Mouse (Mus musculus) mesoderm, embryonic 11.5 days (tissue): ENCODE measurements around the gene Zfp444.
A peak's percentile ranks its signal among the peaks of the same experiment; 100 is the strongest.

ENCODE experiments used
- DNase-seq: peaks from one replicate; pipeline ENCODE4 v3.0.0-alpha.2; 2012; ENCODE audit warnings: low read depth, low spot score

Gene Zfp444

DNA sequence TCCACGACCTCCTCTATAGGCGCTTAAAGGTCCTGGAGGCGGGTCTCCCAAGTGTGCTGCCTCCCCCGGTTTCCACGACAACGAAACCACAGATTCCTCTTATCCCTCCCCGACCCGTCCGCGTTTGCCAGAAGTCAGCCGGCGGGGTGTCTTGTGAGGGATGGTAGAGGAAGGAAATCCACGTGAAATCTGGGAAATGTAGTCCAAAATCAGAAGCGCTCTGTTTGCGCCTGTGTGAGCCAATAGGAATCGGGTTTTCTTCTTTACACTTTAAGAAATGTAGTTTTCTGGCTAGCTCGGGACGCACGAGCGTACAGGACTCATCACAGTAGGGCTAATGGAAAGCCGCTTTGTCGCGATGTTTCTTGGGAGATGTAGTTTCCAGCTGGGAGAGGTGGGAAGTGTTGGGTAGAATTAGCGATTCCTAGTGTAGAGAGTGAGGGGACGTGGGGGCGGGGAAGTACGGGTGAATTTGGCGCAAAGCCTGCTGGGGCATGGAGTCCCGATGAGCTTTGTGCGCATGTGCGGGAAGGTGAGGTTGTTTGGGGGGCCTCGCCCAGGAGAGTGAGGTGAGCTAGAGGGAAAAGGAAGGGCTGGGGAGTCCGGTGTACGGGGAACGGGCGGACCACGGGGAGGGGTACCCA is at the start of gene Zfp444:
TSS of gene Zfp444 (plus strand) at position 221 of the 644 bp plus-strand sequence.
- peak; percentile 98 for DNase-seq

DNA sequence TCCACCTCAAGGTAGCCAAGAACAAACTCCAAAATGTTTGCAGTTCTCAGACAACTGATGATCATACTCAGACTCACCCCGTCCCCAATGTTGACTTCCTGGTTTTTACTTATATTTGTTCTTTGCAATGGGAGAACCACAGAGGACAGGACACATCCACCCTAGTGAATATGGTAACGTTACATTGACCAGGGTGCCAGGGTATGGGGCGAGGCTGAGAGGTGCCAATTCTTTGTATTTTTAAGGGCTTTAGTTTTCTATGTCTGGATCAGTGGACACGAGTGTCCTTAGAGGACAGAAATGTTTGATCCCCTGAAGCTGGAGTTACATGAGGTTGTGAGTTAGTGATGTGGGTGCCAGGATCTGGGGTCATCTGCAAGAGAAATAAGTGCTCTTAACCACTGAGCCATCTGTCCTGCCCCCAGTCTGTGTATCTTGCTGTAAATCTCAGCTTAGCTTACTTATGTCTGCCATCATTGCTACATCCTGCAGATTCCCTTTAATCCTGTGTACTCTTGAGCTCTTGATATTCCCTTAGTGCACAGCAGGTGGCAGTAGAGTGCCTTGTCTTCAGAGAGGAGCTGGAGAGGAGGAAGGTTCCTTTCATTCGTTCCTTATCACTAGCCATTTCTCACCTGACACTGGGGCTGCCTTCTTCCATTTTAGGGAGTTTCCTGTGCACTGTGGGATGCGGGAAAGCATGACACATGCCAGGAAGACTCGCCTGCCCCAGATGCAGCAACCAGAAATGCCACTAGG is 45.2 kb upstream of the Zfp444 start:
- peak; percentile 90 for DNase-seq

DNA sequence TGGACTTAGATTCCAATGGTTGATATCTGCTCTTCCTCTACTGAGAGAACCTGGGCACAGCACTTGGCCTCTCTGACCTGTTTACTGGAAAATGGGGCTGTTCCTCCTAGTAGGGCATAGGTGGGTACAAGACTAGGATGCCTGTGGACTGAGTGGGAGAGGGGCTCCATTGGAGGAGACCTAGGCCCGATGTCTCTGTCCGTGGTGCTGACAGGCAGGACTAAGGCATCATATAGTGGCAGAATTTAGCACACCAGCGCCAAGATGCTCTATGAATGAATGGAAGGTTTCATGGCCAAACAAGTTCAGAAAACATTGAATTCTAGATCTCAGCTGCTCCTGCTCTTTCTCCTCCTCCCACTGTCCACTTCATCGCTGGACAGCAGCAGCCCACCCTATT is 41.7 kb upstream of the Zfp444 start:
- peak; percentile 22 for DNase-seq

- no peak for DNase-seq
These were observed 39.4 kb upstream of the Zfp444 start for GRCm38 (mm10) chr7:6132646-6133045.

DNA sequence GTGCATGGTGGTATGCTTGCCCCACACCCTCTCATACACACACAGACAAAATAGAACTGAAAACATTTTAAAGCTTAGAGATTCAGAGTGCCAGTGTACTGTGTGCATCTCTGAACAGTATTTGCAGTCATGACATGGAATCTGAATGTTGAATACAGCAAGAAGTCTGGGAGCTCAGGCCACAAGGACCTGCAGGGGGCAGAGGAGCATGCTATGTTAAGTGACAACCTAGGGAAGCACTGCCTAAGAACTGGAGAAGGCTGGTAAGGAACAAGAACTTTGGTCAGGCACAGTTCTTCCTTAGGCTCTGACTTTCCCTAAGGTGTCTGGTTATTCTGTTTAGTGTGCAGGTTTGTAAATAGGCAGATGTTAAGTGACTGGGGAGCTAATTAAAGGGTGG is 35.5 kb upstream of the Zfp444 start:
- DNase-seq, result no peak

DNA sequence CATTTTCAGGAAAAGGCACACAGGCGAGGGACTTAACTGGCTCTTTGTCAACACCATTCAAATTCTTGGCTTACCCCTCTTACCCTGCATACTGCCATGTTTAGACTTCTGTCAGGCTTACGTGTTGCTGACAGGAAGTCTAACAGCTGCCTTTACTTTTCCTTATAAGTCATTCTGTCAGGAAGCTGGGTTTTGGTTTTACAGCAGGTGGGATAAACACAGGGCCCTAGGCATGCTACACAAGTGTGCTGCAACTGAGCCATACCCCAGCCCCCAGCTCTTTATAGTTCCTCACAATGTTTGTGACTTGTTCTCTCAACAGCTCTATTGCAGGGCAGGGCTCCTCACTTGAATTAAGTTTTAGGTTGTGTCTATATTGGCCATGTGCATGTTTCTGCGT is 32.7 kb upstream of the Zfp444 start:
- DNase-seq, result no peak

DNA sequence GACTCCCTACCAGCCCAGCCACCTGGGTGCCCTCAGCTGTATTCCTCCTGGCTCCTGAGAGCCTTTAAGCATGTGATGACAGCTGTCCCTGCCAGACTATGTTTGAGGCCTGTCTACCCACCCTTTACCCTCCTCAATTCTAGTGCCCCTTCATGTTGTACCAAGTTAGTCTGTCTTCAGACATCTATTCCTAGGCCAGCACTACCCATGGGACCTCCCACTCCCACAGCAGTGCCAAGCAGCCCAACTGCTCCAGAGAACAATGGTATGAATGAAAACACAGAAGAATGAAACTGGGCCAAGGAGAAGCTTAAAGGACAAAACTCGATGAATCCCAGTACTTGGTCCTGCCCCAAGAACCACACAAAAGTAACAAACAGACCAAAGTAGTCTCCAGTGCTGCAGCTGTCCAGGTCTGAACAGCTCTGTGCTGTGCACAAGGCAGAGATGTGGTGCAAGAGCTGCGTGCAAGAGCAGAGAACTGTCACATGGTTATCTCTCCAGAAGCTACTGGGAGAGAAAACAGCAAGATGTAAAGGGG is 28.0 kb upstream of the Zfp444 start:
- no peak for DNase-seq

GRCm38 (mm10) chr7:6145423-6146188 is 26.4 kb upstream of the Zfp444 start:
- DNase-seq, result no peak

DNA sequence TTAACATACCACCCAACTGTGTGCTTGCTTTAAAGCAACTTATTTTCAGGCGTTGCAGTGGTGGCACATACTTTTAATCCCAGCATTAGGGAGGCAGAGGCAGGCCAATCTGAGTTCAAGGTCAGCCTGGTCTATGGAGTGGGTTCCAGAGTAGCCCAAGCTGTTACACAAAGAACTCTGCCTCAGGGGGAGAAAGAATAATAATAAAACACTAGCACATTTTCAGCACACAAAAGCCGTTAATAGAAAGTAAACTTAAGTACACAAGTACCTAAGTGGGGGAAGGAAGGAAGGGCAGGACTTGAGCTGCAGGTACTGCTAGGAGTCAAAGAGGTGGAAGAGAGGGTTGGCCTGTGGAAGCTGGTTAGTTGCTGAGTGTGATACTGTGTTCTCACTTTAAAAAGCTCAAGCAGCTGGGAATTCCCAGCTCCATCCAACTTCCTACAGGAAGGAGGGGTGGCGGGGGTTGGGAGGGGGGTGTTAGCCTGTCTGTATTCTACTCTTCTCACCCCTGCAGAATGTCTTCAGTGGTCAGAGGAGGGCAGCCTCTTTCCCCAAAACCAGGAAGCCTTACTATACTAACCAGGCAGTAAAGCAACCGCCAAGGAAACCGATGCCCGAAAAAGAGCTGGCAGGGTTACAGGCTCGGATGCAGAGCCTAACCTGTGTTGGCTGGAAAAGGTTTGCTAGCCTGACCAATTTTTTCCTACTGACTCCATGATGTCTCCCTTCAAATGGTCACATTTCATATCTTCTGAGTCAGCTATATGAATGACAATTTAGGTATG is 25.6 kb upstream of the Zfp444 start:
- DNase-seq, result no peak

GRCm38 (mm10) chr7:6146982-6147325 is 25.1 kb upstream of the Zfp444 start:
- no peak for DNase-seq

DNA sequence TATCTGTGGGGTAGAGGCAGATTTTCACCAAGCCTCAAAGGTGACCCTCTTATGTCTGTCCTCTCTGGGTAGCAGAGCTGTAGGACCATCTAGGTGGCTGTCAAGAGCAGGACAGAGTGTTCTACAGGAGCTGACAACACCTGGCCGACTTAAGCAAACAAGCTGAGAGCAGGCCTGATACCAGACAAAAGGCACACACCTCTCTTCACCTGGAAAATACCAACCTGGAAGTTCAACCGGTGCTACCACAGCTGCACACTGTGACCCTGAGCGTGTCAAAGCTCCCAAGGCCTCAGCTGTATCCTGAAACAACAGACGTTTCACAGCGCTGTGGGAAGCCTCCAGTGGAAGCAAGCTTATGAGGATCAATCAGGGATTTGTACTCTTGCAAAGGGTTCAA is 24.3 kb upstream of the Zfp444 start:
- no peak for DNase-seq

GRCm38 (mm10) chr7:6151266-6151665 is 20.8 kb upstream of the Zfp444 start:
- no peak for DNase-seq

GRCm38 (mm10) chr7:6152036-6152435 is 20.0 kb upstream of the Zfp444 start:
- no peak for DNase-seq

DNA sequence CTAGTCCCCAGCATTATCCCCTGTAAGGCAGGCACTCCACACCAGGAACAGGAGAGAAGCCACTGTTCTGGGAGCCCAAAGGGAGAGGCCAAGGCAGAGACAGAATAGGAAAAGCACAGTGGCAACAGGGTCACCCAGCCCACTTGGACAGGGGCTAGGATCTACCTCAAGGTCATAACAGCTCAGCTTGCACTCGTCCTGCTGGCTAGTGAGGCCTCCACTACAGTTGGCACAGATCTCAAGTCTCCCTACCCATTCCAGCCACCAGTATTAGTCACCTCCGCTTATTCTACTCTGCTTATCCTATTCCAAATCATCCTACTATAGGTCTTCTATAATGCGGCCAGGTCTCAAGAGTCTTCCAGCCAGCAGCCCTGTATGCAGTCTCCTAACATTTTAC is 18.9 kb upstream of the Zfp444 start:
- no peak for DNase-seq

GRCm38 (mm10) chr7:6154164-6154563 is 17.9 kb upstream of the Zfp444 start:
- DNase-seq, result no peak

- peak; percentile 87 for DNase-seq
These were observed 16.8 kb upstream of the Zfp444 start for GRCm38 (mm10) chr7:6155031-6155872.

DNA sequence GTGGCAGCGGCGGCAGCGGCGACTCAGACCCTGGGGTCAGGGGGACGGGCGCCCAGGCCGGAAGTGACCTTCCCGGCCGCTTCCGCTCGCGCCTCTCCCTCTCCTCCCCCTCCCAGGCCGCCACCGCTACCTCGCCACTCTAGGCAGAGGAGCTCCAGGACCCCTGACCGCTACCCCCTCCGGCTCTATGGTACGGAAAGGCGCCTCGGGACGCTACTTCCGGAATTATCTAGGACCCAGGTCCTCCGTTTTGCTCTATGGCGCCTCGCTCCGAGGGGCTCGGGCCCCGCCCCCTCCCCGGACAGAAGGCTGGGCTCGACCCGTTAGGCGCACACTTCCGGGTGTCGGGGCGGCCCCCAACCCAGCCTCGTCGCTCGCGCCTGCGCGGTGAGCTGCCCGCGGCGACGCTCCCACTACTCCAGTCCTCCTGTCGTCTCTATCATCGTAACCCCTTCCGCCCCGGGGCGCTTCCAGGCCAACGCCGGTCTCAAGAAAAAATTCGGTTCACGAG is 16.1 kb upstream of the Zfp444 start, which contains the start of gene Zfp787:
TSS of gene Zfp787 (minus strand) at position 97 of the 511 bp plus-strand sequence.
- peak; percentile 97 for DNase-seq

- DNase-seq, result no peak
These were observed 15.0 kb upstream of the Zfp444 start for GRCm38 (mm10) chr7:6156901-6157472.

- no peak for DNase-seq
These were observed 14.5 kb upstream of the Zfp444 start for GRCm38 (mm10) chr7:6157479-6157878.

GRCm38 (mm10) chr7:6159604-6160003 is 12.4 kb upstream of the Zfp444 start:
- no peak for DNase-seq
